Mouse (Mus musculus): ENCODE measurements around the gene Rras.

DNA sequence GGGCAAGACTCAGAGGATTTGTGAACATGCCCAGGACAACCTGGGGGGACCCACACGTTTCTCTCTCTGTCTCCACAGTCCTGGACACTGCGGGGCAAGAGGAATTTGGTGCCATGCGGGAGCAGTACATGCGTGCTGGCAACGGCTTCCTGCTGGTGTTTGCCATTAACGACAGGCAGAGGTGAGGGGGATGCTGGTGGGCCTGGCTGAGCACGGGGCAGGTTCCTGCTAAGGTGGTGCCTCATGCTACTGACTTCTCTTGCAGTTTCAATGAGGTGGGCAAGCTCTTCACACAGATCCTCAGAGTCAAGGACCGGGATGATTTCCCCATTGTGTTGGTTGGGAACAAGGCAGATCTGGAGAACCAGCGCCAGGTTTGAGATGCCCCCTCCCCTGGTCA, 2.5 kb downstream of the Rras start:
- no peak for TF ChIP-seq USF2 (IDR thresholded peaks at IDR 0.05; ENCODE audit: borderline replicate concordance in 1 of 2, insufficient read depth in 1 of 2, low read depth in 1 of 2, low read length in 2 of 2)
- TF ChIP-seq ETS1 (IDR thresholded peaks at IDR 0.05; ENCODE audit: low read depth, low read length): no peak
- TF ChIP-seq POLR2A (IDR thresholded peaks at IDR 0.05; ENCODE audit: control insufficient read depth in 1 of 2, insufficient read depth in 1 of 2, low read depth in 1 of 2, low read length in 2 of 2, poor library complexity in 1 of 2): no peak
- TF ChIP-seq GABPA (IDR thresholded peaks at IDR 0.05; ENCODE audit: low read depth, low read length): no peak
- TF ChIP-seq EP300 (IDR thresholded peaks at IDR 0.05; ENCODE audit: low read depth in 1 of 2, low read length in 2 of 2): no peak
- no peak for TF ChIP-seq ZC3H11A (IDR thresholded peaks at IDR 0.05; ENCODE audit: low read depth, low read length)
- TF ChIP-seq MAZ (IDR thresholded peaks at IDR 0.05; ENCODE audit: low read depth, low read length): no peak
- no peak for TF ChIP-seq RAD21 (IDR thresholded peaks at IDR 0.05; ENCODE audit: low read depth, low read length)
- TF ChIP-seq TAL1 (IDR thresholded peaks at IDR 0.05; ENCODE audit: low read length): no peak

Data from MEL (cell line).